19 mouse cellular contexts compared by ENCODE assay signal in the genomic region with DNA sequence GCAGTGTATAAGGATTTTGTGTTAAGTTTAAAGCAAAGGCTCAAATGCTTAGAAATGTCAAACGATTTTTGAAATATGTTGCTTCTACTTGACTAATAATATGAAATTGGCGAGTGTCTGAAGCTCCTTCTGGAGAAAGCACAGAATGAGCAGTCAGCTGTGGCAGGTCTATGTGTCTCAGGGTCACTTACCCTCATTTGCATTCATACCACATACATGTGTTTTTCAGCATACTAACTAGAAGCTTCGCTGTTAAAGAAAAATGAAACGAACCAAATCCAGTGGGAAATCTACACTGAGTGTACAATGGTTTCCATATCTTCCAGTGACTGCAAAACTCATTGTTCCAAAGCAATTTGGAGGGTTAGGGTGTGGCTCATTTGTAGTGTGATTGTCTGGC.
DNase-seq lines count a peak whose midpoint lies in the region; ATAC-seq and TF ChIP-seq lines count a peak whose summit lies in the region.
"Had no signal": no experiment of that assay in that cellular context is flagged by ENCODE, and none has a peak within 500 bp of the region (broad histone marks: within the 10 kb centered on the region; RNA-seq: fewer than 3 reads in every experiment).

No protein-coding gene starts in this region.

- no peak for TF ChIP-seq POLR2A in heart, adult 2 months (IDR thresholded peaks at IDR 0.05; ENCODE audit: insufficient read depth, low read depth, low read length)

- no peak overlapping the region for H3K4me2 ChIP-seq in forebrain, embryonic 11.5 days (ENCODE audit: low read depth, low read length, severe bottlenecking)
- H3K4me2 ChIP-seq in forebrain, embryonic 16.5 days (ENCODE audit: low read length) = no peak overlapping the region
- no peak overlapping the region for H3K4me2 ChIP-seq in hindbrain, embryonic 13.5 days
- H3K4me2 ChIP-seq in midbrain, embryonic 14.5 days (ENCODE audit: low read length) = no peak overlapping the region
- H3K4me2 ChIP-seq: embryonic facial prominence, embryonic 13.5 days; kidney, embryonic 15.5 days; limb, embryonic 12.5 days; liver, embryonic 12.5 days; lung, embryonic 14.5 days had no signal

- no peak for TF ChIP-seq EP300 in heart, adult 2 months (IDR thresholded peaks at IDR 0.05; ENCODE audit: insufficient read depth, low read depth, low read length)

- no peak for DNase-seq in forebrain, embryonic 11.5 days (ENCODE audit: low spot score)
- peak; percentile 13 for DNase-seq in Muller cell, postnatal 12 days (ENCODE audit: inconsistent ontology term)
- peak; percentile 72 for DNase-seq in midbrain, embryonic 14.5 days
- DNase-seq in heart, adult 2 months = no peak
- no peak for DNase-seq in B cell, adult 2 months
- DNase-seq: adrenal gland, postnatal 36 days; cerebellum, adult 9-10 months; gastrocnemius, postnatal 25 days; lung, embryonic 14.5 days; lung, postnatal 36 days had no signal

- no peaks in the 10 kb centered on the region for H3K27me3 ChIP-seq in forebrain, embryonic 11.5 days (ENCODE audit: control insufficient read depth, insufficient read depth, low read length)
- H3K27me3 ChIP-seq in forebrain, embryonic 16.5 days (replicated peaks; ENCODE audit: control insufficient read depth, insufficient read depth, low read length) = no peaks in the 10 kb centered on the region
- no peaks in the 10 kb centered on the region for H3K27me3 ChIP-seq in hindbrain, embryonic 13.5 days
- H3K27me3 ChIP-seq in midbrain, embryonic 14.5 days (ENCODE audit: control insufficient read depth, insufficient read depth, low read length) = no peaks in the 10 kb centered on the region
- no peaks in the 10 kb centered on the region for H3K27me3 ChIP-seq in heart, adult 2 months (ENCODE audit: control insufficient read depth, insufficient read depth, low read length)
- H3K27me3 ChIP-seq: CH12.LX; embryonic facial prominence, embryonic 13.5 days; kidney, embryonic 15.5 days; limb, embryonic 12.5 days; liver, embryonic 12.5 days had no signal

- no peak overlapping the region for H3K27ac ChIP-seq in forebrain, embryonic 11.5 days (ENCODE audit: low read depth, low read length)
- H3K27ac ChIP-seq in forebrain, embryonic 16.5 days (ENCODE audit: low read length) = no peak overlapping the region
- H3K27ac ChIP-seq in hindbrain, embryonic 13.5 days = peak overlapping the region; percentile 40; the same call in 1 of the 2 replicates
- H3K27ac ChIP-seq in midbrain, embryonic 14.5 days (replicated peaks; ENCODE audit: low read depth, low read length) = peak overlapping the region; percentile 46
- H3K27ac ChIP-seq in heart, adult 2 months = no peak overlapping the region
- H3K27ac ChIP-seq: embryonic facial prominence, embryonic 13.5 days; kidney, embryonic 15.5 days; limb, embryonic 12.5 days; liver, embryonic 12.5 days had no signal

- no peak overlapping the region for H3K4me3 ChIP-seq in forebrain, embryonic 11.5 days (ENCODE audit: low read depth, low read length)
- no peak overlapping the region for H3K4me3 ChIP-seq in forebrain, embryonic 16.5 days (replicated peaks; ENCODE audit: low read length)
- H3K4me3 ChIP-seq in hindbrain, embryonic 13.5 days = no peak overlapping the region
- no peak overlapping the region for H3K4me3 ChIP-seq in midbrain, embryonic 14.5 days (replicated peaks; ENCODE audit: low read depth, low read length)
- H3K4me3 ChIP-seq in heart, adult 2 months = no peak overlapping the region
- H3K4me3 ChIP-seq: embryonic facial prominence, embryonic 13.5 days; kidney, embryonic 15.5 days; limb, embryonic 12.5 days; liver, embryonic 12.5 days had no signal

- no peaks in the 10 kb centered on the region for H3K36me3 ChIP-seq in forebrain, embryonic 11.5 days (ENCODE audit: control insufficient read depth, insufficient read depth, low read length)
- no peaks in the 10 kb centered on the region for H3K36me3 ChIP-seq in forebrain, embryonic 16.5 days (ENCODE audit: control insufficient read depth, insufficient read depth)
- no peaks in the 10 kb centered on the region for H3K36me3 ChIP-seq in hindbrain, embryonic 13.5 days
- no peaks in the 10 kb centered on the region for H3K36me3 ChIP-seq in midbrain, embryonic 14.5 days (ENCODE audit: control insufficient read depth, insufficient read depth, low read length)
- no peaks in the 10 kb centered on the region for H3K36me3 ChIP-seq in heart, adult 2 months (ENCODE audit: control insufficient read depth, insufficient read depth, low read length)
- H3K36me3 ChIP-seq: embryonic facial prominence, embryonic 13.5 days; kidney, embryonic 15.5 days; limb, embryonic 12.5 days; liver, embryonic 12.5 days had no signal

- no peaks in the 10 kb centered on the region for H3K4me1 ChIP-seq in forebrain, embryonic 11.5 days (replicated peaks; ENCODE audit: control insufficient read depth, insufficient read depth, low read length)
- no peaks in the 10 kb centered on the region for H3K4me1 ChIP-seq in forebrain, embryonic 16.5 days (replicated peaks; ENCODE audit: control insufficient read depth, insufficient read depth, low read length)
- H3K4me1 ChIP-seq in hindbrain, embryonic 13.5 days (replicated peaks) = peaks cover 7% of the 10 kb centered on the region
- H3K4me1 ChIP-seq in midbrain, embryonic 14.5 days (ENCODE audit: control insufficient read depth, insufficient read depth, low read length) = peaks cover 6% of the 10 kb centered on the region; the same call in 1 of the 2 replicates
- H3K4me1 ChIP-seq in heart, adult 2 months (ENCODE audit: control insufficient read depth, insufficient read depth, low read length) = no peaks in the 10 kb centered on the region
- H3K4me1 ChIP-seq: embryonic facial prominence, embryonic 13.5 days; kidney, embryonic 15.5 days; limb, embryonic 12.5 days; liver, embryonic 12.5 days had no signal

- intact Hi-C loops in heart, adult 2 months (cut with DNase I) = no loop called here

- H3K9me3 ChIP-seq in forebrain, embryonic 11.5 days (ENCODE audit: control insufficient read depth, low read length) = no peaks in the 10 kb centered on the region
- H3K9me3 ChIP-seq in forebrain, embryonic 16.5 days (ENCODE audit: control insufficient read depth, low read length) = no peaks in the 10 kb centered on the region
- no peaks in the 10 kb centered on the region for H3K9me3 ChIP-seq in hindbrain, embryonic 13.5 days
- H3K9me3 ChIP-seq in midbrain, embryonic 14.5 days (ENCODE audit: control insufficient read depth, low read length) = no peaks in the 10 kb centered on the region
- H3K9me3 ChIP-seq: embryonic facial prominence, embryonic 13.5 days; kidney, embryonic 15.5 days; limb, embryonic 12.5 days; liver, embryonic 12.5 days had no signal

- no peak overlapping the region for H3K9ac ChIP-seq in forebrain, embryonic 11.5 days (ENCODE audit: low read length)
- H3K9ac ChIP-seq in forebrain, embryonic 16.5 days (replicated peaks; ENCODE audit: low read depth, low read length) = no peak overlapping the region
- no peak overlapping the region for H3K9ac ChIP-seq in hindbrain, embryonic 13.5 days
- no peak overlapping the region for H3K9ac ChIP-seq in midbrain, embryonic 14.5 days (replicated peaks; ENCODE audit: low read length)
- no peak overlapping the region for H3K9ac ChIP-seq in heart, adult 2 months (ENCODE audit: low read depth, low read length)
- H3K9ac ChIP-seq: embryonic facial prominence, embryonic 13.5 days; kidney, embryonic 15.5 days; limb, embryonic 12.5 days; liver, embryonic 12.5 days; lung, embryonic 14.5 days had no signal

- TF ChIP-seq CTCF in heart, adult 2 months (IDR thresholded peaks at IDR 0.05) = no peak

- 81% methylated on average over 4 of the region's 4 CpGs for WGBS in forebrain, embryonic 11.5 days
- whole genome bisulfite sequencing in forebrain, embryonic 16.5 days = 48% methylated on average over 4 of the region's 4 CpGs
- WGBS in hindbrain, embryonic 13.5 days = 46% methylated on average over 4 of the region's 4 CpGs
- 46% methylated on average over 4 of the region's 4 CpGs for WGBS in midbrain, embryonic 14.5 days
- WGBS in heart, adult 2 months = 70% methylated on average over 4 of the region's 4 CpGs

- ATAC-seq in forebrain, embryonic 11.5 days (replicated peaks; ENCODE audit: low FRiP score) = 0 out of 2 replicates have a peak, but pooled peaks have one; percentile 30
- no peak for ATAC-seq in forebrain, embryonic 16.5 days
- ATAC-seq in hindbrain, embryonic 13.5 days (ENCODE audit: low FRiP score) = peak; percentile 70
- ATAC-seq in midbrain, embryonic 14.5 days (ENCODE audit: low FRiP score, low TSS enrichment) = peak; percentile 66; the same call in 1 of the 2 replicates
- no peak for ATAC-seq in megakaryocyte, adult 5-6 weeks (ENCODE audit: poor library complexity, severe bottlenecking)
- ATAC-seq: intestine, postnatal 0 days; liver, embryonic 12.5 days had no signal

- H3K79me2 ChIP-seq in heart, adult 2 months (replicated peaks; ENCODE audit: control insufficient read depth, insufficient read depth, low read length) = no peaks in the 10 kb centered on the region

Comparison
In these comparisons a context has a peak if more than half of its experiments do, and no peak if none do; other contexts are left out.
1. ATAC-seq: peak in forebrain, embryonic 11.5 days (single experiment), hindbrain, embryonic 13.5 days (single experiment) and midbrain, embryonic 14.5 days (single experiment); none in forebrain, embryonic 16.5 days (single experiment) and megakaryocyte, adult 5-6 weeks (single experiment).
2. DNase-seq: peak in Muller cell, postnatal 12 days (single experiment) and midbrain, embryonic 14.5 days (single experiment); none in forebrain, embryonic 11.5 days (single experiment), heart, adult 2 months (0 of 2) and B cell, adult 2 months (0 of 2).
3. H3K27ac ChIP-seq: peak in hindbrain, embryonic 13.5 days (single experiment) and midbrain, embryonic 14.5 days (single experiment); none in forebrain, embryonic 11.5 days (single experiment), forebrain, embryonic 16.5 days (single experiment) and heart, adult 2 months (single experiment).